Mouse (Mus musculus): Measurements from ENCODE around the gene Pgbd5. TPM values are rescaled to one million over a fixed set of nuclear protein-coding genes. Genes with fewer than 3 reads are reported as not detected.

Pgbd5 gene
- polyA plus RNA-seq, 1 experiment, result 0.22 TPM

DNA sequence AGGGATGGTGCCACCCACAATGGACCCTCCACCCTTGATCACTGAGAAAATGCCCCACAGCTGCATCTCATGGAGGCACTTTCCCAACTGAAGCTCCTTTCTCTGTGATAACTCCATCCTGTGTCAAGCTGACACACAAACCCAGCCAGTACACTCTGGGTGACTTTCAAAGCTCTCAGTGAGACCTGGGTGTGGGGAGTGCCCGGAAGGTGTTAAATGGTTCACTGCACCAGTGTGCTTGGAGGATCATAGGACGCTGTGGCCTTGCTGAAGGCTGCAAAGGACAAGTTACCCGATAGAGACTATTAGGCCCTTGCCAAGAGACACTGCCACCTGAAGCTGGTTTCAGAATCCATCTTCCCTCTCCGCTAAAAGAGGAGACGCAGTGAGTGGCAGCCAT, 36.2 kb upstream of the Pgbd5 start:
- H3K27me3 ChIP-seq (ENCODE audit: control insufficient read depth, insufficient read depth, low read length), result no peaks in the 10 kb centered on the region
- WGBS, result 86% methylated on average over 5 of the region's 5 CpGs

GRCm38 (mm10) chr8:124464641-124465040, 25.2 kb upstream of the Pgbd5 start:
- TF ChIP-seq CTCF (IDR thresholded peaks at IDR 0.05; ENCODE audit: borderline replicate concordance, control insufficient read depth, extremely low read depth, insufficient read depth, low read length, poor library complexity) (no peak), POLR2A (IDR thresholded peaks at IDR 0.05; ENCODE audit: control insufficient read depth, extremely low read depth, insufficient read depth, low read length, poor library complexity) (no peak)
- Histone ChIP-seq H3K36me3 (ENCODE audit: control insufficient read depth, insufficient read depth, low read length) (no peaks in the 10 kb centered on the region), H3K27ac (ENCODE audit: control insufficient read depth, insufficient read depth, low read length) (no peak overlapping the region), H3K4me1 (replicated peaks; ENCODE audit: control insufficient read depth, insufficient read depth, low read length) (no peaks in the 10 kb centered on the region), H3K27me3 (ENCODE audit: control insufficient read depth, insufficient read depth, low read length) (no peaks in the 10 kb centered on the region), H3K4me3 (ENCODE audit: control insufficient read depth, insufficient read depth, low read length) (no peak overlapping the region)
- no peak for DNase-seq
- 76% methylated on average over 2 of the region's 2 CpGs for whole genome bisulfite sequencing

More for the DNA sequence above, 36.2 kb upstream of the Pgbd5 start:
- no peak for DNase-seq
- no peaks in the 10 kb centered on the region for H3K36me3 ChIP-seq (ENCODE audit: control insufficient read depth, insufficient read depth, low read length)
- H3K4me3 ChIP-seq (ENCODE audit: control insufficient read depth, insufficient read depth, low read length), result no peak overlapping the region
- H3K4me1 ChIP-seq (replicated peaks; ENCODE audit: control insufficient read depth, insufficient read depth, low read length), result no peaks in the 10 kb centered on the region
- no peak for TF ChIP-seq CTCF (IDR thresholded peaks at IDR 0.05; ENCODE audit: borderline replicate concordance, control insufficient read depth, extremely low read depth, insufficient read depth, low read length, poor library complexity)
- no peak for TF ChIP-seq POLR2A (IDR thresholded peaks at IDR 0.05; ENCODE audit: control insufficient read depth, extremely low read depth, insufficient read depth, low read length, poor library complexity)
- no peak overlapping the region for H3K27ac ChIP-seq (ENCODE audit: control insufficient read depth, insufficient read depth, low read length)

DNA sequence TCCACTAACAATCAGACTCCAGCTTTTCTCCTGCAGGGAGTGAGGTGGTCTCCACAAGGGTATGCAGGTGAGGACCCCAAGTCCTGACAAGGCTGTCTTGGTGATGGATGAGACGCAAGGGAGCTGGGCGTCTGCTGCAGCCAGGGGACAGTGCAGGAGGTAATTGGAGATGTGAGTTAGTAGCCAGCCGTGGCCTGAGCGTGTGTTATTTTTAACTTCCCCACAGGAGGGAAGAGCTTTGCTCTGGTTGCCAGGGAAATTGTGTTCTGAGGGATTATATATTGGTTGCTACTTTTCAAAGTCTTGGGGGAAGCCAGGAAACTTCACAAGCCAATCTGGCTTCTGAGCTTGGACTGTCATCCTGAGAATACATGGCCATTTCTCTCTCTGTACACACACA, 23.7 kb upstream of the Pgbd5 start:
- TF ChIP-seq POLR2A (IDR thresholded peaks at IDR 0.05; ENCODE audit: control insufficient read depth, extremely low read depth, insufficient read depth, low read length, poor library complexity) (no peak), CTCF (IDR thresholded peaks at IDR 0.05; ENCODE audit: borderline replicate concordance, control insufficient read depth, extremely low read depth, insufficient read depth, low read length, poor library complexity) (no peak)
- no peaks in the 10 kb centered on the region for H3K4me1 ChIP-seq (replicated peaks; ENCODE audit: control insufficient read depth, insufficient read depth, low read length)
- no peak for DNase-seq
- H3K4me3 ChIP-seq (ENCODE audit: control insufficient read depth, insufficient read depth, low read length), result no peak overlapping the region
- WGBS, result 49% methylated on average over 4 of the region's 4 CpGs
- no peaks in the 10 kb centered on the region for H3K27me3 ChIP-seq (ENCODE audit: control insufficient read depth, insufficient read depth, low read length)
- no peaks in the 10 kb centered on the region for H3K36me3 ChIP-seq (ENCODE audit: control insufficient read depth, insufficient read depth, low read length)
- H3K27ac ChIP-seq (ENCODE audit: control insufficient read depth, insufficient read depth, low read length), result no peak overlapping the region

- H3K27ac ChIP-seq (ENCODE audit: control insufficient read depth, insufficient read depth, low read length), result no peak overlapping the region
- H3K27me3 ChIP-seq (ENCODE audit: control insufficient read depth, insufficient read depth, low read length), result no peaks in the 10 kb centered on the region
- no peak for TF ChIP-seq POLR2A (IDR thresholded peaks at IDR 0.05; ENCODE audit: control insufficient read depth, extremely low read depth, insufficient read depth, low read length, poor library complexity)
- TF ChIP-seq CTCF (IDR thresholded peaks at IDR 0.05; ENCODE audit: borderline replicate concordance, control insufficient read depth, extremely low read depth, insufficient read depth, low read length, poor library complexity), result no peak
- 84% methylated on average over 9 of the region's 9 CpGs for WGBS
- no peaks in the 10 kb centered on the region for H3K36me3 ChIP-seq (ENCODE audit: control insufficient read depth, insufficient read depth, low read length)
- no peak for DNase-seq
- H3K4me3 ChIP-seq (ENCODE audit: control insufficient read depth, insufficient read depth, low read length), result no peak overlapping the region
- H3K4me1 ChIP-seq (replicated peaks; ENCODE audit: control insufficient read depth, insufficient read depth, low read length), result no peaks in the 10 kb centered on the region
Measured at GRCm38 (mm10) chr8:124462192-124462591, 22.7 kb upstream of the Pgbd5 start.

DNA sequence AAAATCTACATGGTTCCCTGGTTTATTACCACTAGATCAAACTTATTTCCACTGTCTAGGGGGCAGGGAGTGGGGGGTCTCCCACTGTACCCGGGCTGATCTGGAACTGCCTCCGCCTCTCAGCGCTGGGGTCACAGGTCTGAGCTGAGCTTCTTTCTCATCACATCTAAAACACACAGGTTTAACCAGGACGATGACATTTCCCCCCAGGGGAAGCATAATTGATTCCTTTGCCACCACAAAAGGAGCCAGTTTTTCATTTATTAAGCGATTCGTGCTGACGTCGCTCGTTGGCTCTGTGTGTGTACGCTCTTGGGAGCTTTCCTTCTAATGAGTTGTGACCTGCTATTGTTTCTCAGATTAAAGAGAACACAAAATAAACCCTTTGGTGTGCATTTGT, 21.6 kb upstream of the Pgbd5 start:
- 83% methylated on average over 10 of the region's 10 CpGs for WGBS
- Histone ChIP-seq H3K4me3 (ENCODE audit: control insufficient read depth, insufficient read depth, low read length) (no peak overlapping the region), H3K36me3 (ENCODE audit: control insufficient read depth, insufficient read depth, low read length) (no peaks in the 10 kb centered on the region), H3K27me3 (ENCODE audit: control insufficient read depth, insufficient read depth, low read length) (no peaks in the 10 kb centered on the region), H3K27ac (ENCODE audit: control insufficient read depth, insufficient read depth, low read length) (no peak overlapping the region), H3K4me1 (replicated peaks; ENCODE audit: control insufficient read depth, insufficient read depth, low read length) (no peaks in the 10 kb centered on the region)
- DNase-seq, result no peak
- TF ChIP-seq POLR2A (IDR thresholded peaks at IDR 0.05; ENCODE audit: control insufficient read depth, extremely low read depth, insufficient read depth, low read length, poor library complexity) (no peak), CTCF (IDR thresholded peaks at IDR 0.05; ENCODE audit: borderline replicate concordance, control insufficient read depth, extremely low read depth, insufficient read depth, low read length, poor library complexity) (no peak)

- H3K4me1 ChIP-seq (replicated peaks; ENCODE audit: control insufficient read depth, insufficient read depth, low read length), result no peaks in the 10 kb centered on the region
- no peak for DNase-seq
- TF ChIP-seq CTCF (IDR thresholded peaks at IDR 0.05; ENCODE audit: borderline replicate concordance, control insufficient read depth, extremely low read depth, insufficient read depth, low read length, poor library complexity) (no peak), POLR2A (IDR thresholded peaks at IDR 0.05; ENCODE audit: control insufficient read depth, extremely low read depth, insufficient read depth, low read length, poor library complexity) (no peak)
- no peak overlapping the region for H3K4me3 ChIP-seq (ENCODE audit: control insufficient read depth, insufficient read depth, low read length)
- H3K36me3 ChIP-seq (ENCODE audit: control insufficient read depth, insufficient read depth, low read length), result no peaks in the 10 kb centered on the region
- no peaks in the 10 kb centered on the region for H3K27me3 ChIP-seq (ENCODE audit: control insufficient read depth, insufficient read depth, low read length)
- no peak overlapping the region for H3K27ac ChIP-seq (ENCODE audit: control insufficient read depth, insufficient read depth, low read length)
- 79% methylated on average over 4 of the region's 4 CpGs for WGBS
Measured at GRCm38 (mm10) chr8:124460660-124461059, 21.2 kb upstream of the Pgbd5 start.

GRCm38 (mm10) chr8:124459627-124460026, 20.2 kb upstream of the Pgbd5 start:
- H3K36me3 ChIP-seq (ENCODE audit: control insufficient read depth, insufficient read depth, low read length), result no peaks in the 10 kb centered on the region
- TF ChIP-seq POLR2A (IDR thresholded peaks at IDR 0.05; ENCODE audit: control insufficient read depth, extremely low read depth, insufficient read depth, low read length, poor library complexity) (no peak), CTCF (IDR thresholded peaks at IDR 0.05; ENCODE audit: borderline replicate concordance, control insufficient read depth, extremely low read depth, insufficient read depth, low read length, poor library complexity) (no peak)
- H3K4me1 ChIP-seq (replicated peaks; ENCODE audit: control insufficient read depth, insufficient read depth, low read length), result no peaks in the 10 kb centered on the region
- H3K27me3 ChIP-seq (ENCODE audit: control insufficient read depth, insufficient read depth, low read length), result no peaks in the 10 kb centered on the region
- WGBS, result 40% methylated on average over 12 of the region's 12 CpGs
- no peak overlapping the region for H3K27ac ChIP-seq (ENCODE audit: control insufficient read depth, insufficient read depth, low read length)
- no peak for DNase-seq
- no peak overlapping the region for H3K4me3 ChIP-seq (ENCODE audit: control insufficient read depth, insufficient read depth, low read length)

All from thymus, adult 2 months (tissue).